Mouse (Mus musculus): ENCODE results near the gene Aig1. TPM values are rescaled to one million over a fixed set of nuclear protein-coding genes. Genes with fewer than 3 reads are reported as not detected.

The Aig1 gene
- total RNA-seq, 1 experiment from 2014 or later = 7.9 TPM

DNA sequence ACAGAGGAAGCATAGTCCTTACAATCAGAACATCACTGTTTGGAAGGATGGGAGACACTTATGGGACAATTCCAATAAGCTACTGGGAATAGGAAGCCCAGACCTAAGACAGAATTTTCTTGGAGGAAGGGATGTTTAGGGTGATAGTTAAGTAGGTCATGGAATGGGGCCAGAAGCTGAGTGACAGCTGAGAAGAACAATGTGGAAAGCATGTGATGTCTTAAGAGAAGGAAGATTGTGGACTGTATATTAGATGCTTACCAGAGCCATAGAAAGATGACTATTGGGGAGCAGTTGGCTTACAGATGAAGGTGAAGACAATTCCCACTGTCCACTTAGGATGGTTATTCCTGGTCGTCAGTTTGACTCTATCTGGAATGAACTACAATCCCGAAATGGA lies 191.3 kb downstream of the Aig1 start:
- no peak for ATAC-seq (replicated peaks; ENCODE audit: insufficient number of reproducible peaks, low FRiP score, low TSS enrichment, poor library complexity, severe bottlenecking)

DNA sequence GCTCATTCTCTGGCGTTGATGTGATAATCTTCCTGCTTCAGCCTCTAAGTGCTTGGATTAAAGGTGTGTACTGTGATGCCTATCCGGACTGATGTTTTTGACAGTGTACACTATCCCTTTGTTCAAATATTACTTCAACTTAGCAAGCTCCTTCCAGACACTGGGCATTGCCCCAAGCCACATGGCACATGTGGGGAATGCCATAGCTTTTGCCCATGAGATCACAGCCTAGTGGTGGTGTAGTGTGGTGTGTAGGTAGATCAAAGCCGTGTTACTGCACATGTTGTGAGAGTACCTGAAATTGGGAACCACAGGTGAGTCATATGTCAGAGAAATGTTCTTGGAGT lies 193.8 kb downstream of the Aig1 start:
- ATAC-seq (replicated peaks; ENCODE audit: insufficient number of reproducible peaks, low FRiP score, low TSS enrichment, poor library complexity, severe bottlenecking) = no peak

DNA sequence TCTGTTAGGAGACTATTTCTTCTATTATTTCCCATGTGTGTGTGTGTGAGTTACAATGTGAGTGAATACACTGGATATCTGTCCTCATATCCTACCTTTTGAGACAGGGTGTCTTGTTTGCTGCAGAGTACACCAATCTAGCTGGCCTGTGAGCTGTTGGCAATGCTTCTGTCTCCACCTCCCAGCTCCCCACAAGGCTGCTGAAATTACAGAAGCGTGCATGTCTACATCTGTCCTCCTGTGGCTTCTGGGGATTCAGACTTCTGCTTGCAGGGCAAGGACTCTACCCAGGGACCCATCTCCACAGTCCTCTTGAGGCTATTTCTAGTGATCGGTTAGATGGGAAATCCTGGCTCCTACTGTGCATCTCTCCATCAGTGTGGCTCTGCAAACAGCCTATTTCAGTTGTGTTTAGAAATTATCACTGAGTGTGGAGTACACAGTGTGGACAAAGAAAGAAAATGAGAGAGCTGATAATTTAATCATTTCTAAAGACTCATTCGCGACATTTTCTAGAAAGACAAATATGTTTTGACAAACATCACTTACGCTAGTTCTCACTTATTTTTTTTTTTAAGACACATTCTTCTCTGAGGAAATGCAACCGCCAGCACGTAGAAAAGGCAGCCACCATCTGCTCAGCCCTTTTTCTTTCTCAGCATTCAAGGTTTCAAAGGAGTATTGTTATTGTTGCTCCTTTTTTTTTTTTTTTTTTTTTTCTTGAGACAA lies 194.3 kb downstream of the Aig1 start:
- no peak for ATAC-seq (replicated peaks; ENCODE audit: insufficient number of reproducible peaks, low FRiP score, low TSS enrichment, poor library complexity, severe bottlenecking)

DNA sequence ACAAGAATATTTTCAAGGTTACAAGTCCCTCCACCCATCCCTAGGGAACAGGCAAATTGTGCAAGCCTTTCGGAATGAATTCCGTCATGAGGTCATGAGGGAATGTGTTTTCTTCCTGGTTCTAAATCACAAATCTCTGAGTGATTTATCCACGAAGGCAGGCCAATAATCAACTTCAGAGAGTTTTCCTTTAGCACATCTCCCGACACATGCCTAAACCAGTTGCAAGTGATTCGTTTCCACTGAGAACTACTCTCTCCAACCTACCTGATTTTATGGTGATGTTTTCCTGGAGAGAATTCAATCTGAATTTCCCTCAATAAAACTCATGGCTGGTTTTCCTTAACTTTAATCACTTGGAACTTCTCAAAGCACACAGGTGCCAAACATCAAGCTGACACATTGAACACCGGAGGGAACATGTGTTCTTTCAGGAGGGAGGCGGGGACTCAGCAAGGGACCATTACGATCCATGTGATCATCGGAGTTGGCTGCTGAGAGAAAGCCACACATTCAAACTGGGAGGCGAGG lies 201.5 kb downstream of the Aig1 start:
- no peak for ATAC-seq (replicated peaks; ENCODE audit: insufficient number of reproducible peaks, low FRiP score, low TSS enrichment, poor library complexity, severe bottlenecking)

DNA sequence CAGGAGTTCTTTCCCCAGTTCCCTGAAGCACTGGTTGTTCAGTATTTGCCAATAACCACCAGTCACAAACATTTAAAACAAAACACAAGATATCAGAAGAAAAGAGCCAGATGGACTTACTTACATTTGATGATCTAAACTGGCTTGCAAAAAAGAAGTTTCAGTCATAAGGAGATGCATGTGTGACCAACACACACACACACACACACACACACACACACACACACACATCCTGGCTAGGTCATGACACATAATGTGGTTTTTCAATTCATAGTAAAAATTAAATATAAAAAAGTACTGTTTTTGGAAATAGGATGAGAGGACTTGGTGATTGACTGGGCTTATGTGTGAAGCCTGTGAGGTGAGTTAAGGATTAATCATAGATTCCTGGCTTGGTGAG lies 205.3 kb downstream of the Aig1 start:
- ATAC-seq (replicated peaks; ENCODE audit: insufficient number of reproducible peaks, low FRiP score, low TSS enrichment, poor library complexity, severe bottlenecking) = no peak

DNA sequence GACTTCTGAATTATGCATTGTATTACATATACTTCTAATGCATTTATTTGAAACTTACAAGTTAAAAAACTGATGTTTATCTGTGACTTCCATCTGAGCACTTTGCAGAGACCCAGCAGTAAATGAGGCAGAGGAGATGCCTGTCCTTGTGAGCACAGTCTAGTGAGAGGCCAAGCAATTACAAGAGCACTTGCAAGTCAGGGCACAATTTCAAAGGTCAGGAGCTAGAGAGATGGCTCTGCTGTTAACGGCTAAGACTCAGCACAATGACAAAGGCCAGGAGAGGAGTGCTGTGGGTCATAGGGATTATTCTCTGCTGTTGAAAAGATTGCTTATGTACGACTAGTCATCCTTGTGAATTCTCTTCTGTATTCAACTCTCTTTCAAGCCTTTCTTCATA lies 209.0 kb downstream of the Aig1 start:
- no peak for ATAC-seq (replicated peaks; ENCODE audit: insufficient number of reproducible peaks, low FRiP score, low TSS enrichment, poor library complexity, severe bottlenecking)

DNA sequence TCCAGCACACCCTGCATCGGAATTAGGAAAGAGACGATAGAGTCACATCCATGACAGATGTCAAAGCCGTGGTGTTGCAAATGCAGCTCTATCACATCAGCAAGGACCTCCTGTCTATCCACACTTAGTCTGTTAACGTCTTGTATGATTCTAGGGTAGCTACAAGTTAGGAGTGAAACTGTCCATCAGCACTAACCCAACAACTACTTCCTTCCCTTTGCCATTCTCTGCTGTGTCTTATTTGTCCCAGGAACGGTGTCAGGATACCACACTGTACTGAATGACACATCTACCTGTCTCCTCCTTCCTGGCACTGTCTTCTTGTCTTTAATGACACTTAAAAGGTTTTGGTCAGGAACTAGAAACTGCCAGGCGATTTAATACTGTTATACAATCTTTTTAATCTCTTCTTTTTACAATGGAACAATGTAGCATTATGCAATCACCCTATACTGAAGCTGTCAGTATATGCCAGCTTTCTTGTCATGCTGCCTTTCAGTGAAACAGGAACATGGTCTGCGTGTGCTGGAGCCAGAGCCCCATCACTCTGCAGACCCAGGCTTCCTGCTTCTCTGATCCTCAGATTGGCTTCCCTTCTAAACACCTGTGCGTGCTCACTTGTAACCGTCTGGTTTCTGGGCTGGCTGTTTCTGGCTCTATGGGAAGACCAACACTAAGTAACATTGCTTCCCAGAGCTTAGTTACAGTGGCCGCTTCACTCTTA lies 214.9 kb downstream of the Aig1 start:
- no peak for ATAC-seq (replicated peaks; ENCODE audit: insufficient number of reproducible peaks, low FRiP score, low TSS enrichment, poor library complexity, severe bottlenecking)

DNA sequence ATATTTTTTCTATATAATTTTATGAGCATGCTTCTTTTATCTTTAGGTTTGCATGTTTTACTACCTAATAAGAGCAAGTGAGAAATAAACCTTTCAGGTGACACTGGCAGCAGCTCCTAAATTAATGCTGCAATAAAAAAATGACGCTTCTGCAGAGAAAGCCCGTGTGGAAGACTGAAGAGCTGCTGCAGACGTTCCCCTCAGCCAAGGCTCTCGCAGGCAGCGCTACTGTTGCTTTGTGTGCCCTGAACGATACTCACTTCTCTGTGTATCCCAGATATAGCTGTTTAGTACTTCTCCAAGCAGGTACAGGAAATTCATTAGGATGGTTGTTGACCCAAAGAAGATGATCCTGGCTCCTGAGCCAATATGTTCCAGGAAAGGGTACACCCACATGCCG lies 215.5 kb downstream of the Aig1 start:
- no peak for ATAC-seq (replicated peaks; ENCODE audit: insufficient number of reproducible peaks, low FRiP score, low TSS enrichment, poor library complexity, severe bottlenecking)

DNA sequence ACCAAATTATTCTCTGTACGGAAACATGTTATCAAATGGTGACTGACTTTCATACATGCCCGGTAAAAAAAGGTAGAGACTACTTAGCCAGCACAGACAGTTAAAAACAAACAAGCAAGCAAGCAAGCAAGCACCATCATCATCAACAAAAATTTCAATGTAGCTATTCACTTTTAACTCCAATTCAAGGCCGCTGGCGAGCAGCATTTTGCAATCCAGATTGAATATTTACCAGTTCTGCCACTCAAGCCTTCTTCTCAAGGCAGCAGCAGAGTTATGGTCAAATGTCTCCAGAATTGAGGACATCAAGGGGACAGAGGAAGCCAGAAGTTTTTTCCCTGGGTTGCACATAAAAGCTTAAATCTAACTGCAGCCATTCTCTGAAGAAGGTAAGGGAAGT lies 216.7 kb downstream of the Aig1 start:
- no peak for ATAC-seq (replicated peaks; ENCODE audit: insufficient number of reproducible peaks, low FRiP score, low TSS enrichment, poor library complexity, severe bottlenecking)

DNA sequence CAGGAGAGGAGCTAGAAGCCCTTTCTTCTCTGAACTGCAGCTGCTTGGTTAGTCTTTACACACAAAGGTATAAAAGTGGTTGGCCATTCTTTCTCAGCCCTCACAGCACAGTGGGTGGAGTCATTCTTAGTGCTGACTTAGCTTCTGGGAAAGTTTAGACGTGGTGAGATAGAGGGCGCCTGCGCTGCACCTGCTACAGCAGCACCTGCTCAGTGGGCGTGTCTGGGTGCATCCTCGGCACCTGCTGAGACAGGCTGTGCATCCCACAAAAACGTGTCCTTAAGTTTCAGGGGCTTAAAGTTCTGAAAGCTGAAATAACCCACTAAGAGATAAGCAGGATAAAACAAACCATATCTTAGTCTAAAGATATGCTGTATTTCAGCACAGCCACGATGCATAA lies 227.0 kb downstream of the Aig1 start:
- ATAC-seq (replicated peaks; ENCODE audit: insufficient number of reproducible peaks, low FRiP score, low TSS enrichment, poor library complexity, severe bottlenecking) = no peak

DNA sequence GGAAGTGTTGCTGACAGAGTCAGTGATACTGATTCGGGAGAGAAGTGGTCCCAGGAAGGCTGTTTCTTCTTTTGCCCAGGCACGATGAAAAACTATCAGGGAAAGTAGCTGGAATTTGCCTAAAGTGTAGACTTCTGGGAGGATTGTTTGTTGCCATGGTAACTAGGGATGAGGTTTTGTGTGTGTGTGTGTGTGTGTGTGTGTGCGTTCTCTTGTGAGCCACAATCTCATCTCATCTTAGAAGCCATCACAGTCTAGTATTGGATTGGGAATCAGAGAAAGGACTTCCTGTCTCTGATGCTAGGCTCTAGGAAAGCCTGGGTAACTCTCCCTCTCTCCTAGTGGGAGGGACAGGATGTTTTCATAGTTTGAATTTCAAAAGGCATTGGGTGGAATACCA lies 237.0 kb downstream of the Aig1 start:
- ATAC-seq (replicated peaks; ENCODE audit: insufficient number of reproducible peaks, low FRiP score, low TSS enrichment, poor library complexity, severe bottlenecking) = no peak

DNA sequence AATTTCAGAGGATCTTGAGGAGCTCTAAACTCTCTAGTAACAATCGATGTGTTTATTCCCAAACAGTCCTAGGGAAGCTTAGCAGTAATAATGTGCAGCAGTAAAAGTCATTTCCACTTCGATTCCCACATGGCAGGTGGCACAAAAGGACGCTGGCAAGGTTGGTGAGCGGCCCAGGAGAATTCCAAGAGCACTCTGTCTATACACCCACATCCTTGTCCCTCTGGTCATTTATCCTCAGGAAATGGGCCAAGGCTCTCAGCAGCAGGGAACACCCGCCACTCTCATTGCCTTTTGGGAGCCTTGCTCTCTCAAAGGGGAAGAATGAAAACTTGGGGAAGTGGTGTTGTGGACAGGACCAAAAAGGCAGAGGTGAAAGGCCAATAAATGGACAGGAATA lies 245.0 kb downstream of the Aig1 start:
- no peak for ATAC-seq (replicated peaks; ENCODE audit: insufficient number of reproducible peaks, low FRiP score, low TSS enrichment, poor library complexity, severe bottlenecking)

DNA sequence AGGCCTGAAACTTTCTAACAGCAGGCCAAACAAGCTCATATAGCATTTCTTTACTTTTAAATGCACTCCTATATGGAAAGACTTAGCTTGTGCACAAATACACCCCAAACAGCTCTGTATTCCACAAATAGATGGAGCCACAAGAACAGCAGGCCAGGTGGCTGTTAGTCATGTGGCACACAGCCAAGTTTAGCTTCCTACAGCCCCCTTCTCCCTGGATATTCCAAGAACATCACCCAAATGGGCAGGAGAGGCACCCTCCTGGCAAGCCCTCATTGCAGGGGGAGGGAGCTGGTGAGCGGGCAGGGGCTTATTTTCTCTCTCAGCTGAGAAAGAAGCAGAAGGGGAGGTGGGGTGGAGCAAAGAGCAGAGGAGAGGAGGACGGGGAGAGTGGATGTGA lies 267.9 kb downstream of the Aig1 start:
- ATAC-seq (replicated peaks; ENCODE audit: insufficient number of reproducible peaks, low FRiP score, low TSS enrichment, poor library complexity, severe bottlenecking) = no peak

DNA sequence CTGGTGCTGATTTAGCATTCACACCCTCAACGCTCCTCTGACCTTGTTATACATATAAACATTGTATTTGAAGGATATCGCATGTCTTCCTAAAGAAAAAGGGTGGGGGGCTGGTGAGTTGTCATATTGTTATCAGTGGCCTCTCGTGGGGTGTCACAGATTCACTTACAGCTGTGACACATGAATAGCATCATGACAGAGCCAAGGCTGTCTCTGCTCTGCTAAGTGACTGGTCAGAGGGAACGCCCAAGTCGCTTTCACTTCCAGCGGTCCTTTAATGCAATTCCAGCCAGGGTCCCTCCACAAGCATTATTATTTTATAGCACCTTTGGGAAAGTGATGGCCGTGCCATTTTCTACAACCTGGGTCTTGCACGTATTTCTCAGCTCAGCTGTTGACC lies 271.3 kb downstream of the Aig1 start:
- ATAC-seq (replicated peaks; ENCODE audit: insufficient number of reproducible peaks, low FRiP score, low TSS enrichment, poor library complexity, severe bottlenecking) = no peak

Other genes with a start within 250 kb of the Aig1 start
- 19.2 to 42.6 TPM (median 26.5 TPM) in 3 replicates for gene Hivep2, start 97.1 kb upstream of the Aig1 start, total RNA-seq (2017)